Mouse (Mus musculus): Measurements from ENCODE around the gene Zfp553.

DNA sequence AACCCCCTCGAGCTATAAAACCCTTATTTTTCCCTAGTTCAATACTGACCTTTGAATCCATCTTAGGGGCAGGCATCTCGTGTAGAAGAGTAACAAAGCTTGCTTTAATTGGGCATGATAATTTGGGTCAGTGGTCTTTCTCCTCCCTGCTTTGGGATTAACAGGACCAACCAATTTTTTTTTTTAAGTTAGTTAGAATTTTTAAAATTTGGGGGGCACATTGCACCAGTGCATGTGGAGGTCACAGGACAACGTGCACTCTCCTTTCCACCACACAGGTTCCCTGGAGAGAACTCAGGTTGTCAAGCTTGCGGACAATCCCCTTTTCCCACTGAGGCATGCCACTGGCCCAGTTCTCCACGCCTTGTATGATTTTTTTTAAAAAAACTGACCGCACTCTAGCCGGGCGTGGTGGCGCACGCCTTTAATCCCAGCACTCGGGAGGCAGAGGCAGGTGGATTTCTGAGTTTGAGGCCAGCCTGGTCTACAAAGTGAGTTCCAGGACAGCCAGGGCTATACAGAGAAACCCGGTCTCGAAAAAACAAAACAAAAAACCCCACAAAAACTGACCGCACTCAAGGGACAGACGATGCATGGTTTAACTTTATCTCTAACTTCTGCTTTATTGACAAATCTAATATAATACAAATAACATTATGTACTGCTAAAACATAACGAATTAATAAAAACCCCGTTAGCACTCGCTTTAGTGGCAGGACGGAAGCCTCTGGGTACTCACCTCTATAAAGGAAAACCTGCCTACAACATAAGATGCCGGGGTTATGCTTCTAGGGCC lies 837 bp upstream of the Zfp553 start:
- TF ChIP-seq POLR2A (IDR thresholded peaks at IDR 0.05; ENCODE audit: borderline replicate concordance, control insufficient read depth, low read depth, low read length) (no peak), CTCF (IDR thresholded peaks at IDR 0.05; ENCODE audit: control insufficient read depth, insufficient read depth, low read length) (no peak)

All from bone marrow, adult 2 months (tissue).